Mouse (Mus musculus) lung, postnatal 0 days (tissue): ENCODE measurements at regions not wholly inside any gene's neighbourhood (a gene's known extent, or its start where the extent isn't known, plus 50 kb on each side); places are given as distances from the start of the nearest gene placed in this dataset.

Experiments
- CTCF ChIP-seq: IDR thresholded peaks from 2 replicates; pipeline ENCODE4 v1.5.1; 2016; ENCODE audit warnings: antibody characterized with exemption, mild to moderate bottlenecking
- EP300 ChIP-seq: IDR thresholded peaks from 2 replicates; pipeline ENCODE4 v1.6.1; 2016; ENCODE audit warnings: antibody characterized with exemption, mild to moderate bottlenecking, control low read depth

DNA sequence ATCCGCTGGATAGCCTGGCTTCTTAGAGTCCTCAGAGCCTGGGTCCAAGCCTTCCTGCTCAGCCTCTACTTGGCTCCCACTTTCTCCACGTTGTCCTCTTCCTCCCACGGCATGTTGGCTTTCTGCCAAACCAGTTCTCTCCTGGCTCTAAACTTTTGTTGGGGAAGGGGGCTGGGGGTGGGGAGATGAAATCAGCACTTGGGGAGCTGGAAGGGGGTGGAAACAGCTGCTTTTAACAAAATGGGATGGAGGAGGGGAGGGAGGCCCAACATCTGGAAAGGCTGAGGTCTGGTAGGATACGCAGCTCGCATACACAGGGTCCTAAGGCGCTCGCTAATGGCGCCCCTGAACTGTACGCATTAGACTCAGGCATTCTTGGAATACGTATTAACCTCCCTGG lies 110.0 kb upstream of the Mgme1 start:
- no peak for TF ChIP-seq CTCF
- TF ChIP-seq EP300, result no peak
